Mouse (Mus musculus) hindbrain, embryonic 14.5 days (tissue): ENCODE data around the gene Zfp972. TPM values are rescaled to one million over a fixed set of nuclear protein-coding genes. Genes with fewer than 3 reads are reported as not detected.

Experiments
- polyA plus RNA-seq: library from polyadenylated mRNA; unstranded; fragments of >200 nt; fragmentation: Nextera tagmentation; extraction: Ambion mirVana; gene quantifications from 2 replicates; pipeline ENCODE4 v1.2.1, GENCODE M21; 2014

Zfp972 gene
- polyA plus RNA-seq, 1 experiment from 2014 or later = not detected

Other genes starting within 250 kb of the Zfp972 start
- 6.7 and 7.7 TPM in 2 replicates for gene Gm14322, start 166.3 kb downstream of the Zfp972 start, polyA plus RNA-seq
- gene Gm14325, start 85.3 kb downstream of the Zfp972 start, polyA plus RNA-seq = 38.7 and 42.9 TPM in 2 replicates
- gene Gm14327, start 28.5 kb downstream of the Zfp972 start, polyA plus RNA-seq = 1.2 and 2.0 TPM in 2 replicates
- gene Gm14326, start 31.7 kb upstream of the Zfp972 start, polyA plus RNA-seq = 16.6 and 17.5 TPM in 2 replicates
- 11.8 and 12.6 TPM in 2 replicates for gene Zfp971, start 97.7 kb upstream of the Zfp972 start, polyA plus RNA-seq
- gene Zfp931, start 152.9 kb upstream of the Zfp972 start, polyA plus RNA-seq = 14.6 and 14.9 TPM in 2 replicates
- gene Phactr3, start 193.4 kb upstream of the Zfp972 start, polyA plus RNA-seq = 56.9 and 64.2 TPM in 2 replicates